Mouse (Mus musculus): ENCODE data around the gene Gpr31b. TPM values are rescaled to one million over a fixed set of nuclear protein-coding genes. Genes with fewer than 3 reads are reported as not detected.
"Not testable (repeated sequence)": the region's sequence is repeated elsewhere in the genome, so short reads cannot be mapped to it uniquely, and the experiment has no call there.

The Gpr31b gene
- polyA plus RNA-seq, 1 experiment = not detected

DNA sequence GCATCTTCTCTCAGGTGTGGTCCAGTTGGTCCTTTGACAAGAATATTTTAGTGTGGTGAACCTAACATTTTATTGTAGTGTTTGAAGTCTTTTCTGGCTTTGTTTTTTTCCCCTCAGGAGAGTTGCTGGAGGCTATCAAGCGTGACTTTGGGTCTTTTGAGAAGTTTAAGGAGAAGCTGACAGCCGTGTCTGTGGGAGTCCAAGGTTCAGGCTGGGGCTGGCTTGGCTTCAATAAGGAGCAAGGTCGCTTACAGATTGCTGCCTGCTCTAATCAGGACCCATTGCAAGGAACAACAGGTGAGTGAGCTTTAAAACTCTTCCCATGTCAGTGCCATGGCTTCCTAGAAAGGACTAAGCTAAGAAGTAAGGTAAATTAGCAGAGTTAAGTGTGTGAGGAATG, 38.8 kb downstream of the Gpr31b start:
- peaks cover 42% of the 10 kb centered on the region for H3K36me3 ChIP-seq (ENCODE audit: control insufficient read depth, insufficient read depth)
- H3ac ChIP-seq (ENCODE audit: control insufficient read depth, insufficient read length, low read depth) = no peak overlapping the region
- H3K4me3 ChIP-seq (ENCODE audit: insufficient read depth, poor library complexity, severe bottlenecking) = no peak overlapping the region
- H3K79me3 ChIP-seq (ENCODE audit: low read depth) = peaks cover 7% of the 10 kb centered on the region
- no peak for TF ChIP-seq FOSL1 (IDR thresholded peaks at IDR 0.05; ENCODE audit: insufficient read depth, low read length, poor library complexity, severe bottlenecking)
- TF ChIP-seq CEBPB (IDR thresholded peaks at IDR 0.05; ENCODE audit: low read depth) = no peak
- TF ChIP-seq MAX (IDR thresholded peaks at IDR 0.05) = no peak
- no peak for TF ChIP-seq MYOD1 (IDR thresholded peaks at IDR 0.05; ENCODE audit: control insufficient read depth, insufficient read length, low read depth)
- TF ChIP-seq MYOG (IDR thresholded peaks at IDR 0.05; ENCODE audit: control insufficient read depth, extremely low read depth, insufficient read length) = no peak
- no peak for TF ChIP-seq USF1 (IDR thresholded peaks at IDR 0.05; ENCODE audit: low read depth)
- TF ChIP-seq CTCF (IDR thresholded peaks at IDR 0.05; ENCODE audit: control insufficient read depth, insufficient read depth, insufficient read length) = no peak
- no peaks in the 10 kb centered on the region for H3K27me3 ChIP-seq (ENCODE audit: control insufficient read depth, insufficient read depth, insufficient read length)
- peaks cover 13% of the 10 kb centered on the region for H3K79me2 ChIP-seq (ENCODE audit: control insufficient read depth, insufficient read depth)

GRCm38 (mm10) chr17:13009887-13010286, 42.2 kb downstream of the Gpr31b start:
- H3K4me3 ChIP-seq (ENCODE audit: insufficient read depth, poor library complexity, severe bottlenecking) = no peak overlapping the region
- H3ac ChIP-seq (ENCODE audit: control insufficient read depth, insufficient read length, low read depth) = no peak overlapping the region
- TF ChIP-seq MYOD1 (IDR thresholded peaks at IDR 0.05; ENCODE audit: control insufficient read depth, insufficient read length, low read depth) (no peak), MYOG (IDR thresholded peaks at IDR 0.05; ENCODE audit: control insufficient read depth, extremely low read depth, insufficient read length) (no peak), CEBPB (IDR thresholded peaks at IDR 0.05; ENCODE audit: low read depth) (peak; percentile 36), MAX (IDR thresholded peaks at IDR 0.05) (peak; percentile 84)
- peaks cover 7% of the 10 kb centered on the region for H3K79me3 ChIP-seq (ENCODE audit: low read depth)
- H3K27me3 ChIP-seq (ENCODE audit: control insufficient read depth, insufficient read depth, insufficient read length) = no peaks in the 10 kb centered on the region
- H3K36me3 ChIP-seq (ENCODE audit: control insufficient read depth, insufficient read depth) = peaks cover 29% of the 10 kb centered on the region
- peaks cover 15% of the 10 kb centered on the region for H3K79me2 ChIP-seq (ENCODE audit: control insufficient read depth, insufficient read depth)

- Histone ChIP-seq H3K36me3 (ENCODE audit: control insufficient read depth, insufficient read depth) (peaks cover 24% of the 10 kb centered on the region), H3ac (ENCODE audit: control insufficient read depth, insufficient read length, low read depth) (peak overlapping the region; percentile 89), H3K79me3 (ENCODE audit: low read depth) (peaks cover 7% of the 10 kb centered on the region), H3K4me3 (ENCODE audit: insufficient read depth, poor library complexity, severe bottlenecking) (peak overlapping the region; percentile 51), H3K27me3 (ENCODE audit: control insufficient read depth, insufficient read depth, insufficient read length) (no peaks in the 10 kb centered on the region), H3K79me2 (ENCODE audit: control insufficient read depth, insufficient read depth) (peaks cover 15% of the 10 kb centered on the region)
- TF ChIP-seq CEBPB (IDR thresholded peaks at IDR 0.05; ENCODE audit: low read depth) (no peak), FOSL1 (IDR thresholded peaks at IDR 0.05; ENCODE audit: insufficient read depth, low read length, poor library complexity, severe bottlenecking) (no peak), MAX (IDR thresholded peaks at IDR 0.05) (no peak), MYOD1 (IDR thresholded peaks at IDR 0.05; ENCODE audit: control insufficient read depth, insufficient read length, low read depth) (no peak), USF1 (IDR thresholded peaks at IDR 0.05; ENCODE audit: low read depth) (no peak), CTCF (IDR thresholded peaks at IDR 0.05; ENCODE audit: control insufficient read depth, insufficient read depth, insufficient read length) (no peak), MYOG (IDR thresholded peaks at IDR 0.05; ENCODE audit: control insufficient read depth, extremely low read depth, insufficient read length) (no peak)
Measured at GRCm38 (mm10) chr17:13008528-13008927, 43.6 kb downstream of the Gpr31b start.

GRCm38 (mm10) chr17:13007730-13008425, 44.2 kb downstream of the Gpr31b start:
- Histone ChIP-seq H3K79me3 (ENCODE audit: low read depth) (peaks cover 7% of the 10 kb centered on the region), H3K4me3 (ENCODE audit: insufficient read depth, poor library complexity, severe bottlenecking) (peak overlapping the region; percentile 51), H3ac (ENCODE audit: control insufficient read depth, insufficient read length, low read depth) (peak overlapping the region; percentile 89), H3K27me3 (ENCODE audit: control insufficient read depth, insufficient read depth, insufficient read length) (no peaks in the 10 kb centered on the region), H3K79me2 (ENCODE audit: control insufficient read depth, insufficient read depth) (peaks cover 15% of the 10 kb centered on the region), H3K36me3 (ENCODE audit: control insufficient read depth, insufficient read depth) (peaks cover 17% of the 10 kb centered on the region)
- no peak for TF ChIP-seq MAX (IDR thresholded peaks at IDR 0.05)
- no peak for TF ChIP-seq FOSL1 (IDR thresholded peaks at IDR 0.05; ENCODE audit: insufficient read depth, low read length, poor library complexity, severe bottlenecking)
- no peak for TF ChIP-seq MYOD1 (IDR thresholded peaks at IDR 0.05; ENCODE audit: control insufficient read depth, insufficient read length, low read depth)
- TF ChIP-seq MYOG (IDR thresholded peaks at IDR 0.05; ENCODE audit: control insufficient read depth, extremely low read depth, insufficient read length) = no peak
- no peak for TF ChIP-seq CEBPB (IDR thresholded peaks at IDR 0.05; ENCODE audit: low read depth)
- TF ChIP-seq CTCF (IDR thresholded peaks at IDR 0.05; ENCODE audit: control insufficient read depth, insufficient read depth, insufficient read length) = no peak
- no peak for TF ChIP-seq USF1 (IDR thresholded peaks at IDR 0.05; ENCODE audit: low read depth)

GRCm38 (mm10) chr17:13006984-13007383, 45.1 kb downstream of the Gpr31b start:
- Histone ChIP-seq H3K4me3 (ENCODE audit: insufficient read depth, poor library complexity, severe bottlenecking) (no peak overlapping the region), H3ac (ENCODE audit: control insufficient read depth, insufficient read length, low read depth) (no peak overlapping the region), H3K36me3 (ENCODE audit: control insufficient read depth, insufficient read depth) (peaks cover 9% of the 10 kb centered on the region), H3K79me3 (ENCODE audit: low read depth) (peaks cover 7% of the 10 kb centered on the region), H3K27me3 (ENCODE audit: control insufficient read depth, insufficient read depth, insufficient read length) (no peaks in the 10 kb centered on the region), H3K79me2 (ENCODE audit: control insufficient read depth, insufficient read depth) (peaks cover 15% of the 10 kb centered on the region)
- no peak for TF ChIP-seq MYOD1 (IDR thresholded peaks at IDR 0.05; ENCODE audit: control insufficient read depth, insufficient read length, low read depth)
- no peak for TF ChIP-seq FOSL1 (IDR thresholded peaks at IDR 0.05; ENCODE audit: insufficient read depth, low read length, poor library complexity, severe bottlenecking)
- no peak for TF ChIP-seq MYOG (IDR thresholded peaks at IDR 0.05; ENCODE audit: control insufficient read depth, extremely low read depth, insufficient read length)
- no peak for TF ChIP-seq USF1 (IDR thresholded peaks at IDR 0.05; ENCODE audit: low read depth)
- TF ChIP-seq CEBPB (IDR thresholded peaks at IDR 0.05; ENCODE audit: low read depth) = no peak
- no peak for TF ChIP-seq MAX (IDR thresholded peaks at IDR 0.05)
- TF ChIP-seq CTCF (IDR thresholded peaks at IDR 0.05; ENCODE audit: control insufficient read depth, insufficient read depth, insufficient read length) = no peak

DNA sequence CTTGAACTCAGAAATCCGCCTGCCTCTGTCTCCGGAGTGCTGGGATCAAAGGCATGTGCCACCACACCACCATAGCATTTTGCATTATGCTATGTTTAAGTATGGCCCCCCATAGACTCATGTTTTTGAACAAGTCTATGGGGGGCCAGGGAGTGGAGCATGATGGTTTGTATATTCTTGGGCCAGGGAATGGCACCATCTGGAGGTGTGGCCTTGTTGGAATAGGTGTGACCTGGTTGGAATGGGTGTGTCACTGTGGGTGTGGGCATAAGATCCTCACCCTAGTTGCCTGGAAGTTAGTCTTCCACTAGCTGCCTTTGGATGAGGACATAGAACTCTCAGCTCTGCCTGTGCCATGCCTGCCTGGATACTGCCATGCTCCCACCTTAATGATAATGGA, 45.5 kb downstream of the Gpr31b start, which contains the start of gene Sod2:
Gene Sod2, plus strand, starts transcription at position 301 of the 400 bp plus-strand sequence.
- Histone ChIP-seq H3K4me3 (ENCODE audit: insufficient read depth, poor library complexity, severe bottlenecking) (peak within 1 kb of the TSS; percentile 51), H3K79me2 (ENCODE audit: control insufficient read depth, insufficient read depth) (peaks cover 15% of the 10 kb centered on the region)
- H3K27me3 ChIP-seq (ENCODE audit: control insufficient read depth, insufficient read depth, insufficient read length); H3K36me3 ChIP-seq (ENCODE audit: control insufficient read depth, insufficient read depth); H3ac ChIP-seq (ENCODE audit: control insufficient read depth, insufficient read length, low read depth); H3K79me3 ChIP-seq (ENCODE audit: low read depth): not testable (repeated sequence)

GRCm38 (mm10) chr17:13004436-13004835, 47.7 kb downstream of the Gpr31b start:
- not testable (repeated sequence) for H3ac ChIP-seq (ENCODE audit: control insufficient read depth, insufficient read length, low read depth); H3K79me3 ChIP-seq (ENCODE audit: low read depth); H3K27me3 ChIP-seq (ENCODE audit: control insufficient read depth, insufficient read depth, insufficient read length); H3K36me3 ChIP-seq (ENCODE audit: control insufficient read depth, insufficient read depth); H3K4me3 ChIP-seq (ENCODE audit: insufficient read depth, poor library complexity, severe bottlenecking)
- H3K79me2 ChIP-seq (ENCODE audit: control insufficient read depth, insufficient read depth) = peaks cover 13% of the 10 kb centered on the region

GRCm38 (mm10) chr17:13002243-13002642, 49.9 kb downstream of the Gpr31b start:
- not testable (repeated sequence) for H3K36me3 ChIP-seq (ENCODE audit: control insufficient read depth, insufficient read depth); H3K27me3 ChIP-seq (ENCODE audit: control insufficient read depth, insufficient read depth, insufficient read length); H3K79me2 ChIP-seq (ENCODE audit: control insufficient read depth, insufficient read depth); H3K4me3 ChIP-seq (ENCODE audit: insufficient read depth, poor library complexity, severe bottlenecking); H3ac ChIP-seq (ENCODE audit: control insufficient read depth, insufficient read length, low read depth); H3K79me3 ChIP-seq (ENCODE audit: low read depth)

Measured in C2C12 (cell line).